Mouse (Mus musculus) left cerebral cortex, adult 11 months (tissue): ENCODE results near the gene Rbm6.

Experiments used
- DNase-seq: peaks from one replicate; pipeline ENCODE4 v3.0.0; 2022; ENCODE audit warnings: low spot score

Gene Rbm6

DNA sequence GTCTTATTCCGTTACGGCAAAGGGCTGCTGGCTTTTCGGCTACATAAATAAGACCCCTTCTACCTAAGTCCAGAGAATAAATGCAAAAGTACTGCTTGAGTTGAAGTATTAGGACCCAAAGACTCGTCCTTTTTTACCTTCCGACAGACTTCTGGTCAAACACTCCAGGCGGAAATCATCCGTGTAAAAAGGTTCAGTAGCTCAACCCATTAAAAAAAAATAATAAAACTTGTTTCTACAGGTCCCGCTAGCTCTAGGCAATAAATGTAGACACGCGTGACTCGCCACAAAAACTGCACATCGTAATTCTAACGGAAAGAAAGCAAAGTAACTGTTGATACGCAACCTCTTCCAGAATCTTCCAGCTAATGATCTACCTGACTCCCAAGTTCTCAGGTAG, at the start of gene Rbm6:
Gene Rbm6 (minus strand): TSS at position 101 of the 400 bp plus-strand sequence.
- no peak for DNase-seq

GRCm38 (mm10) chr9:107919441-107919840, 46.4 kb upstream of the Rbm6 start:
- no peak for DNase-seq

DNA sequence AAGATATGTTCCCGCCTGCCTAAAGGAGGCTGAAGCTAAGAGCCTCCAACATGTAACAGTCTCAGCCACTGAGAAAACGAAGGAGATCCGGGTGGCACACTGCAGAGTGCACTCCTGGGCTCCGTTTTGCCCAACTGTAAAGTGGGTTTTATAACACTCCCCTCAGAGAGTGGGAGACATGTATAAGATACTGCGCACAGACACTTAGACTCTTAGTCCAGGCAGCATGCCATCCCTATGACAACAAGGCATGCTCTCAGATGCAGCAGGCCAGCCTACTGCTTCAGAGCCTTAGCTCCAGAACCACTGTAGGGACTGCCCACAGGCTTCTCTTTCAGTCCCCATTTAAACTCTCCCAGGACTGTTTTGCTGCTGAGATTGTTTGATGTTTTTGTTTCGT, 45.8 kb upstream of the Rbm6 start:
- no peak for DNase-seq

DNA sequence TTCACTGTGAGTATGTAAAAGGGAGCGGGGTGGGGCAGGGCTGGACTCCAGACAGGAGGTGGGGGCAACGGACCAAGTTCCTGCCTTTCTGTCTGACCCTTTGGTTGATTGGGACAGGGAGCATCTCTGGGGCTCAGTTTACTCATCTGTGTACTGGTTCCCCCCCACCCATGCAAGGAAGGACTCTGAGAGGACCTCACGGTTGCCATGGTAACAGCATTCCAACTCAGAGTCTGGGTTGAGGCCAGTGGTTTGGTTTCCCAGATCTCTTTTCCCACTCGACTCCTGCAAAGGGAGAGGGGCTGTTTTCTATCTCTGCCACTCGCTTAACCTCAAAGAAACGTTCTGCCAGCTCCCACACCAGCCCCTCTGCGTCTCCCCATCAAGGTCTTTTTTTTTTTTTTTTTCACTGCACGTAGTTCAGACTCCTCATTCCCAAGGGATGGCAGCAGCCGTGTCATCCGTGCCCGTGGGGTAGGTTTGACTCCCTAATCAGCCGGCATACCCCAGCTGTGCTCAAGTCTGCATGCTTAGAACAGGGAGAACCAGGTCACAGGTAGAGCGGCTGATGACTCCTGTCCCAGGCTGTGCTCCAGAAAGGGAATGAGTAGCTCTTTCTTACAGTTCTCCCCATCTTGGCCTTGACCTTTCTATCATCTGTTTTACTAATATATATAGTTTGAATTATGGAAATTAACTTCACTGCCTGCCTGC, 45.0 kb upstream of the Rbm6 start:
- DNase-seq: no peak

GRCm38 (mm10) chr9:107914764-107915420, 41.9 kb upstream of the Rbm6 start:
- DNase-seq: no peak

GRCm38 (mm10) chr9:107910025-107910769, 37.2 kb upstream of the Rbm6 start:
- no peak for DNase-seq

- no peak for DNase-seq
Observed at GRCm38 (mm10) chr9:107908410-107909158, 35.5 kb upstream of the Rbm6 start.

GRCm38 (mm10) chr9:107907801-107908120, 34.7 kb upstream of the Rbm6 start:
- no peak for DNase-seq

DNA sequence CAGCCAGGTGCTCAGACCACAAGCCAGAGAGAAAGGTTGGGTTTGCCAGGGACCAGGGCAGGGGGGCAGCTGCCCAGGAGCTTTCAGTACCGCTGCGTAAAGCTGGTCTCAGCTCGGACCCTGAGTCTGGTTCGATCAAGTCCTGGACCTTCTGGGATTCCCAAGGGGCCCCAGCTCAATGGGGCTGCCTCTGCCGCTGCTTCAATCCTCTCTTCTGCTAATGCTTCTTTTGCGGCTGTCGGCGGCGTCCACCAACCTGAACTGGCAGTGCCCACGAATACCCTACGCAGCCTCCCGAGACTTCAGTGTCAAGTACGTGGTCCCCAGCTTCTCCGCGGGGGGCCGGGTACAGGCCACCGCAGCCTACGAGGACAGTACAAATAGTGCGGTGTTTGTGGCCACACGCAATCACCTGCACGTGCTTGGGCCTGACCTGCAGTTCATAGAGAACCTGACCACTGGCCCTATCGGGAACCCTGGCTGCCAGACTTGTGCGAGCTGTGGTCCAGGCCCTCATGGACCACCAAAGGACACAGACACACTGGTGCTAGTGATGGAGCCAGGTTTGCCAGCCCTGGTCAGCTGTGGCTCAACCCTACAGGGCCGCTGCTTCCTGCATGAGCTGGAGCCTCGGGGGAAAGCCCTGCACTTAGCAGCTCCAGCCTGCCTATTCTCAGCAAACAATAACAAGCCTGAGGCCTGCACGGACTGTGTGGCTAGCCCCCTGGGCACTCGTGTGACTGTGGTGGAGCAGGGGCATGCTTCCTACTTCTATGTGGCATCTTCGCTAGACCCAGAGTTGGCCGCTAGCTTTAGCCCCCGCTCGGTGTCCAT, 34.1 kb upstream of the Rbm6 start:
- no peak for DNase-seq

DNA sequence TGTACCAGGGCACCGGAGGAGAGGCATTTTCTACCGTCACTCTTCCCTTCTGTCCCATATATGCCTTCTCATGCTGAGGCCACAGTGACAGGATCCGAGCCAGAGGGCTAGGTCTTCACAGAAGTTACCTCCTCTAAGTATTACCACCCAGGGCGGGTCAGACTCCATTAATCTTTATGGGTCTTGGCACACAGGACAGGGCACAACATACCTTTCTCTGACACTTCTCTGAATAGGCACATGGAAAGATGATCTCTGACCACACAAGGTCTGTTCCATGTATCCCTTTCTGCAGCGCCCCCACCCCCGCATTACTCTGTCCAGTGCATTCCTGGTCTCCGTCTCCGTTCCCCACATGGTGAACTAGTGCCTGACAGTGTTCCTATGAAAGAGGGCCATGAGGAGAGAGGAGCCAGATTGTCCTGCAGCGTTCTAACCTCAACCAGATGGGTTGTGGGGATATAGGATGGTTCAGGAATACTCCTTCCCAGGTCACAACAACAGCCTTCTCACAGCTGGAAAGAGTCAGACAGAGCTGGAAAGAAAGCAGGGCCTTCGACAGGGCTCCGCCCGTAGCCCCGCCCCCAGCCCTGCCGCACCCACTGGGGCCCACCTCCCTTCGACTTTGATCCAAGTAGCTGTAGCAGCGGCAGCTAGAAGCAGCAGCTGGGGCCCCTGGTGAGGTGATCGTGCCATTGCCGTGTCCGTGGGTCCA, 33.4 kb upstream of the Rbm6 start, which contains the start of gene Mst1r:
Gene Mst1r (plus strand): TSS at position 622 of the 715 bp plus-strand sequence.
- no peak for DNase-seq

DNA sequence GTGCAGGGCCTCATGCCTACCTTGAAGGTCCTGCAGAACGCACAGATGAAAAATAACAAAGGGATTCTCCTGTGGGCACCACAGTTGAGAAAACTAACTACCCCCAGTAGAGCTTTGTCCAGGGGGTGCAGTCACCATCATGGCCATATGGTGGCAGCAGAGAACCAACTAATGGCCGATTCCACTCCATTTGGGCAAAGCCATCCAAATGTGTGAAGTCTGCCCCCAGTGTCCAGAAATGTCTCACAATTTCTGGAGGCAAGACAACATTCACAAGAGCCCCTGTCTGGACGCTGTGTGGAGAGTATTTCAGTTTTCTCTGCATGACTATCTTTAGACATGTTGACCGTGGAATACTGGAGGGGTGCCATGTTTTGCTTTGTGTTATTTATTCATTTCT, 31.7 kb upstream of the Rbm6 start:
- peak; percentile 78 for DNase-seq

DNA sequence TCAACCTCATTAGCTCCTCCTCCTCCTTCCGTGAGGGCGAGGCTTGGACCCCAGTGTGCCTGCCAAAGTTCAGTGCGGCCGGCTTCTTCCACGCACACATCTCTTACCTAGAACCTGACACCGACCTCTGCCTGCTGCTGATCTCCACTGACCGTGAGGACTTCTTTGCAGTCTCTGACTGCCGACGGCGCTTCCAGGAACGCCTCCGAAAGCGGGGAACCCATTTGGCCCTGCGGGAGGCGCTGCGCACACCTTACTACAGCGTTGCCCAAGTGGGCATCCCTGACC, 28.5 kb upstream of the Rbm6 start:
- DNase-seq: no peak

DNA sequence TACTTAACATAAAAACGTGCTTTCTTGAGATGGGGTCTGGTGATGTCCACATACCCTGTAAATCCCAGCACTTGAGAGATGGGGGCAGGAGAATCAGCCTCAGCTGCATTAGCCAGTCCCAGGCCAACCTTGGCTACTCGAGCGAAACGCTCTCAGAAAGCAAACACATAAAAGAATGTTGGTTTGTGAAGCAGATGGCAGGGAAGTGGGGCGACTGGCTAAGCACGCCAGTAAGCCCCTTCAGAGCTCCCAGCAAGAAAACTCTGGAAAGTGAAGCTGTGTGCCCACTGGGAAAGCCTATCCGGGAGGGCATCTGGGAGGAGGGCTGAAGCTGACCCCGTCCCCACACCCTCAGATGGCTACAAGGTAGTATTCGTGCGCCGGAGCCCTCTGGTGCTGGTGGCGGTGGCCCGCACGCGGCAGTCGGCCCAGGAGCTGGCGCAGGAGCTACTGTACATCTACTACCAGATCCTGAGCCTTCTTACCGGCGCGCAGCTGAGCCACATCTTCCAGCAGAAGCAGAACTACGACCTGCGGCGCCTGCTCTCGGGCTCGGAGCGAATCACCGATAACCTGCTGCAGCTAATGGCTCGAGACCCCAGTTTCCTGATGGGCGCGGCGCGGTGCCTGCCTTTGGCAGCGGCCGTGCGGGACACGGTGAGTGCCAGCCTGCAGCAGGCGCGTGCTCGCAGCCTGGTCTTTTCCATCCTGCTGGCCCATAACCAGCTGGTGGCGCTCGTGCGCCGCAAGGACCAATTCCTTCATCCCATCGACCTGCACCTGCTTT, 28.0 kb upstream of the Rbm6 start:
- DNase-seq: peak; percentile 70

- DNase-seq: no peak
Observed at GRCm38 (mm10) chr9:107899855-107900254, 26.8 kb upstream of the Rbm6 start.

DNA sequence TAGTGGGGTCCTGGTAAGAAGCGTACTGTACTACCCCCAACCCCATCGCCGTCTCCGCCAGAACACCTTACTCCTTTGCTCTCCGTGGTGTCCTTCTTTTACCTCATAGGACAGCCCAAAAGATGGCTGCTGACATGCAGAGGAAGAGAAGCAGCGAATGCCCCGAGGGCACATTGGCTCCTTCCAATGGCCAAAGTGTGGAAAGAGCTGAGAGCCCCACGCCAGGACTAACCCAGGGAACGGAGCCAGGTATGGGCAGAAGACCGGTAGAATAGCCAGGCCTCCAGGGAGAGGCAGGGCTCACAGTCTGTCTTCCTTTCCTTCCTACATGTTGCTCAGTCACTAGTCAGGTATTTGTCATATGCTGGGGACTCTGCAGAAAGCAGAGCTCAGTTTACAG, 25.5 kb upstream of the Rbm6 start:
- no peak for DNase-seq

DNA sequence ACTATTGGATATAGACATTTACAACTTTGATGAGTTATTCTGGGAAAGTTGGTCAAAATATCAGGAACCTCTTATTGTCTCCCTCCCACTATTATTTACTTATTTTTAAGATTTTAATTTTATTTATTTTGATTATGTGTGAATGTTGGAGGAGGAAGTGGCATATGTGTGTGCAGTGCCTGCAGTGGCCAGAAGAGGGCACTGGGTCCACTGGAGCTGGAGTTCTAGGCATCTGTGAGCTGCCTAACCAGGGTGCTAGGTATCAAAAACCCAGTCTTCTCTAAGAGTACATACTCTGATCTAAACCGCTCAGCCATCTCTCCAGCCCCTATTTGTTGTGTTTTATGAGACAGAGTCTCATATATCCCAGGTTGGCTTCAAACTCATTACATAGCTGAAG, 18.0 kb upstream of the Rbm6 start:
- no peak for DNase-seq

- no peak for DNase-seq
Observed at GRCm38 (mm10) chr9:107890260-107890659, 17.2 kb upstream of the Rbm6 start.

- DNase-seq: no peak
Observed at GRCm38 (mm10) chr9:107888267-107888850, 15.3 kb upstream of the Rbm6 start.

DNA sequence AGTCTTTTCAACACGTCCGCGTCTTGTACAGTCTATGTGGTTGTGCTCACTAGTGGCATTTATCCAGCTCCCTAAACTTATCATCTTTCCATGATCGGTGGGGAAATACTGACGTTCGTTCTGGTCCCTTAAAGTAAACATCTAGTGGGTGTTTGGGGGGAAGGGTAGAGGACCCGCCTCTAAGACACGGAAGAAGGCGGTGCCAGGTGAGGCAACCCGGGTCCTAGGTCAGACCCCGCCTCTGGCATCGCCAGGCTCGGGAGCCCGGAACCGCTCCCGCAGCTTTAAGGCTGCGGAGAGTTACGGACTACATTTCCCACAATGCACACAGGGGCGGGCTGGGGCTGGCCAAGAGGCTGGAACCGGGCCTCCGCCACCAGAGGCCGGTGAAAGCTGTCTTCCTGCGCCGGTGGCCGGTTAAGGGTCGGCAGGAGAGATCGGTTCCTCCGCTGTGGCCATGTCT, 14.8 kb upstream of the Rbm6 start, which contains the start of gene Mon1a:
Gene Mon1a (plus strand): TSS at position 348 of the 463 bp plus-strand sequence.
- DNase-seq: peak; percentile 84

- DNase-seq: no peak
Observed at GRCm38 (mm10) chr9:107880411-107880810, 7.4 kb upstream of the Rbm6 start.
